Mouse (Mus musculus): ENCODE results near the gene St14. TPM values are rescaled to one million over a fixed set of nuclear protein-coding genes. Genes with fewer than 3 reads are reported as not detected.
A peak's percentile ranks its signal among the peaks of the same experiment; 100 is the strongest.
"Not testable (repeated sequence)": the region's sequence is repeated elsewhere in the genome, so short reads cannot be mapped to it uniquely, and the experiment has no call there.

St14 gene
- polyA plus RNA-seq, 1 experiment from 2014 or later: 36.6 TPM

GRCm38 (mm10) chr9:31168356-31169093 is 36.9 kb upstream of the St14 start:
- H3K9ac ChIP-seq (replicated peaks; ENCODE audit: low read depth): no peak overlapping the region
- peaks cover 19% of the 10 kb centered on the region for H3K36me3 ChIP-seq (ENCODE audit: insufficient read depth, low read length)
- H3K4me3 ChIP-seq (ENCODE audit: low read depth, low read length): no peak overlapping the region
- TF ChIP-seq EP300 (IDR thresholded peaks at IDR 0.05): no peak
- no peak for TF ChIP-seq CTCF (IDR thresholded peaks at IDR 0.05)
- no peak overlapping the region for H3K4me2 ChIP-seq (replicated peaks; ENCODE audit: low read depth, low read length)
- no peaks in the 10 kb centered on the region for H3K4me1 ChIP-seq (ENCODE audit: insufficient read depth, low read depth, low read length)
- WGBS: 86% methylated on average over 22 of the region's 22 CpGs
- H3K9me3 ChIP-seq (ENCODE audit: low read length): no peaks in the 10 kb centered on the region
- ATAC-seq (no peak), DNase-seq (ENCODE audit: low spot score) (no peak)
- no peaks in the 10 kb centered on the region for H3K27me3 ChIP-seq (replicated peaks; ENCODE audit: insufficient read depth, low read length)
- H3K27ac ChIP-seq (ENCODE audit: low read length): no peak overlapping the region

GRCm38 (mm10) chr9:31167305-31167704 is 35.7 kb upstream of the St14 start:
- ATAC-seq: no peak
- Histone ChIP-seq H3K9ac (replicated peaks; ENCODE audit: low read depth) (no peak overlapping the region), H3K9me3 (ENCODE audit: low read length) (no peaks in the 10 kb centered on the region), H3K4me3 (ENCODE audit: low read depth, low read length) (no peak overlapping the region), H3K27me3 (replicated peaks; ENCODE audit: insufficient read depth, low read length) (no peaks in the 10 kb centered on the region), H3K4me1 (ENCODE audit: insufficient read depth, low read depth, low read length) (no peaks in the 10 kb centered on the region), H3K36me3 (ENCODE audit: insufficient read depth, low read length) (peaks cover 19% of the 10 kb centered on the region), H3K4me2 (replicated peaks; ENCODE audit: low read depth, low read length) (no peak overlapping the region), H3K27ac (ENCODE audit: low read length) (no peak overlapping the region)
- TF ChIP-seq EP300 (IDR thresholded peaks at IDR 0.05) (no peak), CTCF (IDR thresholded peaks at IDR 0.05) (no peak)
- 92% methylated on average over 13 of the region's 13 CpGs for WGBS
- DNase-seq (ENCODE audit: low spot score): no peak

- WGBS: 80% methylated on average over 3 of the region's 3 CpGs
- not testable (repeated sequence) for H3K4me1 ChIP-seq (ENCODE audit: insufficient read depth, low read depth, low read length); H3K9me3 ChIP-seq (ENCODE audit: low read length); H3K27ac ChIP-seq (ENCODE audit: low read length); H3K9ac ChIP-seq (replicated peaks; ENCODE audit: low read depth); H3K4me2 ChIP-seq (replicated peaks; ENCODE audit: low read depth, low read length); H3K27me3 ChIP-seq (replicated peaks; ENCODE audit: insufficient read depth, low read length); H3K4me3 ChIP-seq (ENCODE audit: low read depth, low read length); DNase-seq (ENCODE audit: low spot score); ATAC-seq
- H3K36me3 ChIP-seq (ENCODE audit: insufficient read depth, low read length): peaks cover 26% of the 10 kb centered on the region
- peak; percentile 23 for TF ChIP-seq CTCF (IDR thresholded peaks at IDR 0.05)
Measured at GRCm38 (mm10) chr9:31165505-31165904, 33.9 kb upstream of the St14 start.

- Histone ChIP-seq H3K27me3 (replicated peaks; ENCODE audit: insufficient read depth, low read length) (no peaks in the 10 kb centered on the region), H3K4me1 (ENCODE audit: insufficient read depth, low read depth, low read length) (no peaks in the 10 kb centered on the region), H3K4me3 (ENCODE audit: low read depth, low read length) (no peak overlapping the region), H3K9me3 (ENCODE audit: low read length) (no peaks in the 10 kb centered on the region), H3K9ac (replicated peaks; ENCODE audit: low read depth) (no peak overlapping the region), H3K36me3 (ENCODE audit: insufficient read depth, low read length) (peaks cover 32% of the 10 kb centered on the region), H3K4me2 (replicated peaks; ENCODE audit: low read depth, low read length) (no peak overlapping the region), H3K27ac (ENCODE audit: low read length) (no peak overlapping the region)
- DNase-seq (ENCODE audit: low spot score) (no peak), ATAC-seq (no peak)
- TF ChIP-seq EP300 (IDR thresholded peaks at IDR 0.05) (no peak), CTCF (IDR thresholded peaks at IDR 0.05) (no peak)
- 88% methylated on average over 1 of the region's 1 CpGs for WGBS
Measured at GRCm38 (mm10) chr9:31163327-31163726, 31.7 kb upstream of the St14 start.

- no peak overlapping the region for H3K9ac ChIP-seq (replicated peaks; ENCODE audit: low read depth)
- TF ChIP-seq CTCF (IDR thresholded peaks at IDR 0.05) (no peak), EP300 (IDR thresholded peaks at IDR 0.05) (no peak)
- peaks cover 31% of the 10 kb centered on the region for H3K36me3 ChIP-seq (ENCODE audit: insufficient read depth, low read length)
- H3K9me3 ChIP-seq (ENCODE audit: low read length): no peaks in the 10 kb centered on the region
- no peak overlapping the region for H3K4me3 ChIP-seq (ENCODE audit: low read depth, low read length)
- 53% methylated on average over 1 of the region's 1 CpGs for WGBS
- H3K27ac ChIP-seq (ENCODE audit: low read length): no peak overlapping the region
- DNase-seq (ENCODE audit: low spot score) (no peak), ATAC-seq (no peak)
- H3K4me2 ChIP-seq (replicated peaks; ENCODE audit: low read depth, low read length): no peak overlapping the region
- H3K4me1 ChIP-seq (ENCODE audit: insufficient read depth, low read depth, low read length): no peaks in the 10 kb centered on the region
- no peaks in the 10 kb centered on the region for H3K27me3 ChIP-seq (replicated peaks; ENCODE audit: insufficient read depth, low read length)
Measured at GRCm38 (mm10) chr9:31162911-31163310, 31.3 kb upstream of the St14 start.

GRCm38 (mm10) chr9:31159910-31160309 is 28.3 kb upstream of the St14 start:
- ATAC-seq (no peak), DNase-seq (ENCODE audit: low spot score) (peak; percentile 32)
- H3K4me2 ChIP-seq (replicated peaks; ENCODE audit: low read depth, low read length): no peak overlapping the region
- WGBS: 71% methylated on average over 4 of the region's 4 CpGs
- H3K9me3 ChIP-seq (ENCODE audit: low read length): no peaks in the 10 kb centered on the region
- H3K27ac ChIP-seq (ENCODE audit: low read length): no peak overlapping the region
- H3K27me3 ChIP-seq (replicated peaks; ENCODE audit: insufficient read depth, low read length): no peaks in the 10 kb centered on the region
- TF ChIP-seq CTCF (IDR thresholded peaks at IDR 0.05) (peak; percentile 61), EP300 (IDR thresholded peaks at IDR 0.05) (no peak)
- H3K36me3 ChIP-seq (ENCODE audit: insufficient read depth, low read length): peaks cover 42% of the 10 kb centered on the region
- no peak overlapping the region for H3K9ac ChIP-seq (replicated peaks; ENCODE audit: low read depth)
- no peaks in the 10 kb centered on the region for H3K4me1 ChIP-seq (ENCODE audit: insufficient read depth, low read depth, low read length)
- no peak overlapping the region for H3K4me3 ChIP-seq (ENCODE audit: low read depth, low read length)
